Mouse (Mus musculus): ENCODE data around the gene Olfr465-ps1.
A peak's percentile ranks its signal among the peaks of the same experiment; 100 is the strongest.

Olfr465-ps1 gene

DNA sequence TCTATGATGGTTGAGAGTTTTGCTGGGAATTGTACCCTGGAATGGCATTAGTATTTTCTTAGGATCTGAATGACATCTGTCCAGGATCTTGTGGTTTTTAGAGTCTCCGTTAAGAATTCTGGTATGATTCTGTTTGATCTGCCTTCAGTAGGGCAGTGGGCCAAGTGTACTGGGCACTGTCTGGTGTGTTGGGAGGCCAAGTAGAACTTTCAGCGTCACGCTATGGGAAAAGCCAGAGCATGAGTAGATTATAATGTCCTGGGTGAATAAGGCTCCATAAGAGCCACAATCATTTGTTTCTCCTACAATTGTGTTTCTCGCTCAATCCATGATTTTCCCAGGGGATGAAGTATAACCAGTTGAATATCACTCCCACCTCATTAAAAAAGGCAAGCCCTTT lies at the start of gene Olfr465-ps1:
TSS of gene Olfr465-ps1 (plus strand) at position 301 of the 400 bp plus-strand sequence.
- DNase-seq (ENCODE audit: low read depth, low spot score), result no peak

DNA sequence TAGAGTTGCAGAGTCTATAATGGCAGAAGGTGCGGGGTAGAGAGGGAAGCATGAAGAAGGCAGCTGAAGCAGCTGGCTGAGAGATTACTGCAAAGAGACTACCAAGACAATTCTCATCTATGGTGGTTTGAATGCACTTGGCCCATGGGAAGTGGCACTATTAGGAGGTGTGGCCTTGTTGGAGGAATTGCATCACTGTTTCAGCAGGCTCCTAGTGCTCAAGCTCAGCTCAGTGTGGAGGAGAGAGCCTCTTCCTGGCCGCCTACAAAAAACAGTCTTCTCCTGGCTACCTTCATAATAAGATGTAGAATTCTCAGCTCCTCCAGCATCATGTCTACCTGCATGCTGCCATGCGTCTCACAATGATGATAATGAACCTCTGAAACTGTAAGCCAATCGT lies 42.0 kb upstream of the Olfr465-ps1 start:
- no peak for DNase-seq (ENCODE audit: low read depth, low spot score)

DNA sequence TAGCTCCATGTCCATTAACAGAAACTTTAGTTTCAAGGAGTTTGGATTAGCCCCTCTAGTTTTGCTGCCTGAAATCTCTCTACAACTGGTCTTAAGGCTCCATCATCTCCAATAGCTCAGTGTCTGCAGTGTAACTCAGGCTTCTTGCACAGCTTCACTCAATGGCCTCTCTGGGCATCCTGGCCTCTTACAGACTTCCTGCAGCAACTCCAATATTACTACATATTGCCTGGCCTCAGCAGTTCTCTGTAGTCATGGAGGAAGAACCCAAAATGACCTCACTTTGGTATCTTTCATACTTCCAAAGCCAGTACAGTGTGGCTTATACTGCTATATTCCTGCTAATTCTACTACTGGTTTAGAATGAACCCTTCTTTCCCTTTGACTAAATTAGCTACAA lies 40.9 kb upstream of the Olfr465-ps1 start:
- no peak for DNase-seq (ENCODE audit: low read depth, low spot score)

DNA sequence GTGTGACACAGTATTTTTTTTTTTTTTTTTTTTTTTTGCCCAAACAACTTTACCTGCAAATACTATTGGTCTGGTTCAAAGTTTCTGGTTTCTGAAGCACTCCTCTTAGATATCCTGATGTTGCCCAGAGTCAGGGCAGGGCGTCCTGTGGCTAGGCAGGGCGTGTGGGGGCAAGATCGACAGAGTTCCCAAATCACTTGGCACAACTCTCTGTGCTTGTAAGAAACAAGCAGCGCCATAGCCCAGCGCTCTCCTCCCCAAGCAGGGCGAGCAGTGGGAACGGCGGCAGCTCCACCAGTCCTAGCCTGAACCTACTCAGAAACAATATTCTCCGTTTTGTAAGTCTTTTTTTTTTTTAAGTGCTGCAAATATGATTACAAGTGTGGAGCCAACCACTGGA lies 37.2 kb upstream of the Olfr465-ps1 start:
- DNase-seq (ENCODE audit: low read depth, low spot score), result no peak

DNA sequence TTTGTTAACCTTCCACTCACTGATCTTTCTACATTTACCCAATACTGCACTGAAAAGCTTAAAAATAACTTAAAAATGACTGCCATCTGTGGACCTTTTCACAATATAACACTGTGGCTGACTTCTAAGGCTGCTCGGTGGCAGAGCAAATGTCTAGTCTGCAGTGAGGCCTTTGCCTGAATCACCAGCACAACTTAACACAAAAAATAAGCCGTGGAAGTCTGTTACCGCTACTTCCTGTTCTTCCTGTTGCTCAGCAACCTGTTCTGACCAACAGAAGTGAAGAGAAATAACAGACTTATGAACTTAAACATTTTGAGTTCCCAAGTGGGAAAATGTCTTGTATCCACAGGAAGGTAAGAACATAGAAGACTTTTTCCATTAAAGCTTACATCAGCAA lies 36.7 kb upstream of the Olfr465-ps1 start:
- DNase-seq (ENCODE audit: low read depth, low spot score), result peak; percentile 15

DNA sequence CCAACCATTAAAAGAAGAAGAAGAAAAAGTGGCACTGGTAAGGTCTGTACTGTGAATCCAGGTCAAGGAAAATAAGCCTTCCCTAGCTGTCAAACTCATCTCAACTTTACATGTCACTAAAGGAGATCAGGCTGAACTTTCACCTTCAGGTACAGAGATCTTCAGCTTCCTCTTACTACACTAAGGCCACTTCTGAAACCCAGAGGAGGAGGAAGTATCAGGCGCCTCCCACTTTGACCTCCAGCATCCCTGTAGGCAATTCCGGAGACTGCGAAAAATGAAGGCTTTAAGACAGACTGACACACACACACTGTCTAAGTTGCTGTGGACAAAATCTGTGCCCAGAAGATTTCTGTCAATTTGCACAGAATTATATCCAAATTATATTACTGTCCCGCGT lies 25.9 kb upstream of the Olfr465-ps1 start:
- peak; percentile 34 for DNase-seq (ENCODE audit: low read depth, low spot score)

DNA sequence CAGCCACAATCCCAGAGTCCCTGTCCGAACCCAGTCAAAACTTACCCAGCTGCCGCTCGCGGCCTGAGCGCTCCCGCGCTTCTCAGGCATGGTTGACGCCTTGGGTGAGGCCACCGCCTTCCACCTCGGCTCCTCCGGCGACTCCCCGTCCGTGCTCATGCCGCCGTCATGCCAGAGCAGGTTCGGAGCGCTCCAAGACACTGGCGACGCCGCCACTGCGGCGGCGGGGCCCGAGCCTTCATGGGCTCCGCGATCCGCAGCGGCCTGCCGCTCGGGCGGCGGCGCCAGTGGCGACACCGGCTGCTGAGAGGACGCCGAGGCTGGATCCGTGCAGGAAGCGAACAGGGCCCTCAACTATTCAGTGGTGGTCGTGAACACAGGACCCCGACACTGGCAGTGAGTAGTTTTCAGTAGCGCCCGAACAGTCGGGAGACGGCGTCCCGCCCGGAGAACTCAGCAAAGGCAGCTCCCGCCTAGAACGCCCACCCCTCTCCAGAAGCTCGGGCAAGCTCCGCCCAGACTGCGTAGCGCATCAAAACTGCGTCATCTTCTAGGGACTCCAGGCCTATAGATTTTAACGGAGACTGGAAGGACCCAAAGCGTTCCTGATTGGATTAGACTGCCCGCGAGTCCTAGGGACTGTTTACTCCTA lies 25.3 kb upstream of the Olfr465-ps1 start, which contains the start of gene Mfsd14b:
TSS of gene Mfsd14b (minus strand) at position 517 of the 652 bp plus-strand sequence.
- DNase-seq (ENCODE audit: low read depth, low spot score), result peak; percentile 92

DNA sequence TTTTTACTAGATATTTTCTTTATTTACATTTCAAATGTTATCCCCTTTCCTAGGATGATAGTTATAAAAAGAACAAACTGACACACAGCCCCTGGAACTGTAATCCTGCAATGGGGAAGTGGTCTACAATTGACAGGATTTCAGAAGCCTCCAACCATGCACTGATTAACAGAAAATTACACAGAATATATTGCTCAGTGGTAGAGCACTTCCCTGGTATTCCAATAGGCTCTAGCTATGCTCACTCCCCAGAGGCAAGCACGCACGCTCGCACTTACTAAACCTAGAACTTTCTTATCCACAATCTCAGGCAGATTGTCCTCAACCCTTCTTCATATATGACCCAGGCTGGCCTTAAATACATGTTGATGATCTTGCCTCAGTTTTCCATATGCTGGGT lies 24.6 kb upstream of the Olfr465-ps1 start:
- DNase-seq (ENCODE audit: low read depth, low spot score), result no peak

DNA sequence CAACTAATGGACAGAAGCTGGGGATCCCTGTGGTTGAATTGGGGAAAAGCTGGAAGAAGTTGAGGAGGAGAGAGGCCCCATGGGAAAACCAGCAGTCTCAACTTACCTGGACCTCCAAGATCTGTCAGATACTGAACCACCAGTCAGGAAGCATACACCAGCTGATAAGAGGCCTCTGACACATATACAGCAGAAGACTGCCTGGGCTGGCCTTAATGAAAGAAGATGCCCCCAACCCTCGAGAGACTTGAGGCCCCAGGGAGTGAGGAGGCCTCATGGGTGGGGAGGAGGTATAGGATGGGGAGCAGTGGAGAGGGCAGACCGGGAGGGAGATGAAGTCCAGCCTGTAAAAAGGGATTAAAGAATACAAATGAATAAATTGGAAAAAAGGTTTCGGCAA lies 16.9 kb upstream of the Olfr465-ps1 start:
- no peak for DNase-seq (ENCODE audit: low read depth, low spot score)

DNA sequence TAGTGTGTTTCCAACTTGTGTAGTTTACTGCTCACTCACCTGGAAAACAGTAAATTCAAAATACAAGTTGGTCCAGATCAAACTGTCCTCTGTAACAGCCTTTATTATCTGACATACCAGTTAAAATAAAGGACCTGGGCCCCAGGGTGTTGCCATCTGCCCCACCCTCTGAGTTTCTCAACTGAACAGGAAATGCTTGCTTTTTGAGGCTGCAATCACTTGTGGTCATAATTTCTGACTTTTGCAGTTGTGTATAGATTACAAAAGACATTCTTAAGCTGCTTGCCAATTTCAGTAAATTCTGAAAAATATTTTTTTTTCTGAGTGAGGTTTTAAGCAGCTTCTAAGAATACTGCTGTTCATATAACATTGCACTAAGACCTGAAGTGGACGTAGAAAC lies 15.8 kb upstream of the Olfr465-ps1 start:
- no peak for DNase-seq (ENCODE audit: low read depth, low spot score)

DNA sequence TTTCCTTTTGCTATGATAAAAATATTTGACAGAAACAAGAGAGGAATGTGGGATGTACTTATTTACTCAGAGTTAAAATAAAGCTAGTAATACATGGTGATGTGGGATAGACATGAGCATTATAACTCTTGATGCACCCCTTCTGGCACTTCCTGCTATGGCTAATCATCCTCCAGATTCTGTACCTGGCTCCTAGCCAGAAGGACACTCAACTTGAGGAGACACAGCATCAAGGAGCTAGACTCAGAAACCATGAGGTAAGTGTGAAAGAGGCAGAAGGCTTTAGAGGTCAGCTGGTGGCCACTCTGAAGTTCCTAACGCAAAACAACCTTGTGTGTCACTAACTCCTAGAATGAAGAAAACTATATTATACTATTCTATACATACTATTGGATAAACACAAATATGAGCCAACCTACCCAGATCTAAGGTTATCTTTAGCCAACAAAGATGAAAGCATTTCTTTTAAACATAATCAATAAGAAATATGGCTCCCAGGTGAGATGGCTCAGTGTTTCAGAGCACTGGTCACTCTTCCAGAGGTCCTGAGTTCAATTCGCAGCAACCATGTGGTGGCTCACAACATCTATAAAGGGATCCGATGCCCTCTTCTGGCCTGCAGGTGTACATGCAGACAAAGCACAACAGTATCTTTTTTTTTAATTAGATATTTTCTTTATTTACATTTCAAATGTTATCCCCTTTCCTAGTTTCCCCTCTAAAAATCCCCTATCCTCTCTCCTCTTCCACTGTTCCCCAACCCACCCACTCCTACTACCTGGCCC lies 10.6 kb upstream of the Olfr465-ps1 start:
- no peak for DNase-seq (ENCODE audit: low read depth, low spot score)

DNA sequence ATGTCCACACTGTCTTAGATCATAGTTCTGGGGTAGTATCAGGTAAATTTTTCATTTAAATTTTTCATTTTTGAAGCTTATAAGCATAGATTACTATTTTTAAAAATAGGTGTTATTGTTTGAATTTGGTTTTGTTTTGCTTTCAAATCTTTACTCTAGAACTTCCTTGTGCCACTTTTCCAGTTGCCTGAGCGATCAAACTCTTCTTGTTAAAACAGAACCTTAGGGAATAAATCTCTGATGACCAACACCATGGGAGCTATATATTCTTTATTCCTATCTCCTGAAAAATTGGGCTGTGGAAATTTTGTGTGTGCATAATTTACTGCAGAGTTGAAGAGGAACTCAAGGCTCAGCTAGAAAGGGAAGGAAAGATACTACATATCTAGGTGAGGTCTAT lies 12.1 kb downstream of the Olfr465-ps1 start, which contains the start of gene Olfr466:
TSS of gene Olfr466 (plus strand) at position 301 of the 400 bp plus-strand sequence.
- DNase-seq (ENCODE audit: low read depth, low spot score), result no peak

DNA sequence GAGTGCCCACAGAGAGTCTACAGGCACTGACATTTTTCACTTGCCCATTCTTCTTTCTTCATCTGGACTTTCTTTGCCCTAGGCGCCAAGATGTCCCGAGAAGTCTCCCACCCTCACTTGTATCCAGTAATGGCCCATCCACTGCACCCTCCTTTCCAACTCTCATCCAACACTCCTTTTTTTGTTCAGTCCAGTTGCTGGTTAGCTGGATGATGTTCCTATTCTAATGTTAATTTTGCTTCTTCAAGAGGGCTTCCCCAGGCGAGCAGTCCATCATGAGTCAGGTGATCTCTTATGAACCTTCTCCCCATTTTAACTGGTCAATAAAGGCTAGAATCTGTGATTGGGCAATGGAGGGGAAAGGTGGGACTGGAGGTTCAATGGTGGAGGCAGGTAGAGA lies 36.2 kb downstream of the Olfr465-ps1 start:
- DNase-seq (ENCODE audit: low read depth, low spot score), result no peak

DNA sequence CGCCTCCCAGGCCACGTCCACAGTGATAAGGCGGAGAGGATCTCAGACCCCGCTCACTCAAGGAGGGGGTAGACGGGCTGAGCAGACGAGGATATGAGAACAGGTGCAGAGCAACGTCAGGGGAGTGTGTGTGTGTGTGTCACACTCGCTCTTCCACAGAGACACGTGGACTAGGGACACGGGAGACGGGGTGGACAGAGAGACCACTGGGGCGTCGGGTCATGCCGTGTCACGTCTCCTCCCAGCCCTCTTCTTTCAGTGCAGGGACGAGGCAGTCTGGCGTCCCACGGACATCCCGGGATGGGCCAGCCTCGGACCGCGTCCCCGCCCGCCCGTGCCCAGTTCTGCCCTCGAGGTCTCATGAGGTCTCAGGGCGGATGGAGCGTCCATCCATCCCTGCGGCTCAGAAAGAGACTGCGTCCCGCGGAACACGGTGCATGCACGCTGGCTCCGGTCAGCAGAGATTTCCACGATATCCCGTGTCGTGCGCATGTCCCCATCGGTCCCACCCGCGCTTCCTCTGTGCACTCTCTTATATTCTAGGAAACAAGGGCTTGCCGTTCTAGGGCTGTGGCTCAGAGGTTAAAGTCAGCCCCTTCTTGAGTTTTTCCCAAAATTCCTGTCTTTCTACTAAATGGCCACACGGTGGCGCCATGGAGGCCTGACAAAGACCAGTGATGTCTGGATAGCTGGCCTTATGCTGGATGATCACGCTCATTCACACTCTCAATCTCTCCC lies 38.0 kb downstream of the Olfr465-ps1 start:
- peak; percentile 48 for DNase-seq (ENCODE audit: low read depth, low spot score)

DNA sequence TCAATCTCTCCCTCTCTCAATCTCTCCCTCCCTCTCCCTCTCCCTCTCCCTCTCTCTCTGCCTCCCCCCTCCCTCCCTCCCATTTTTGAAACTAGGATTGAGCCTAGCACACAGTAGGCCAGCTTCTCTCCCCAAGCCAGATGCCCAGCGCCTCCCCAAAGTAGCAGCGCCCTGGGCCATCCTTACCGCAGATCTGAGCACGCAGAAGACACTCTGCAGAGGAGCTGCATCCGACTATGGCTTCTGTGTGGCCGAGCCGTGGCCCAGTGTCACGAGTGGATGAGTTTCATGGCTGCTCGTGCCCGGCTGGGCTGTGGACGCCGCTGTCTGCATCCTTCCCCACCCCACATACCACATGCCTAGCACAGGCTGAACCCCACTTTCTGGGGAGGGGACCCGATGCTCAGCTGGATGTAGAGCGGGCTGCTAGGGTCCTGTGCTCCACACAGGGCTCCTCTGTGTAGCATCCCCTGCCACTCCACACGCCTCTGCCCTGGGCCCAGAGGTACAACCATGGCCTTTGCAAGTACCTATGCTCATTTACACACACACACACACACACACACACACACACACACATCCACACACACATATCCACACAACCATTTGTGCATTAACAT lies 38.7 kb downstream of the Olfr465-ps1 start:
- peak; percentile 2 for DNase-seq (ENCODE audit: low read depth, low spot score)

All from CD4-positive helper T cell, adult 2 months (primary cell).